Mouse (Mus musculus) cerebellum, adult (tissue): ENCODE data around the gene Lrrc59.
A peak's percentile ranks its signal among the peaks of the same experiment; 100 is the strongest.
"Not testable (repeated sequence)": the region's sequence is repeated elsewhere in the genome, so short reads cannot be mapped to it uniquely, and the experiment has no call there.

Experiments
- ATAC-seq: cut with Nextera tagmentation; 2 replicates; pipeline ENCODE4 v1.9.2; 2017; ENCODE audit warnings: mild to moderate bottlenecking, moderate library complexity, mixed read lengths; ENCODE audit not compliant: insufficient number of reproducible peaks, low FRiP score, low TSS enrichment

The Lrrc59 gene

GRCm38 (mm10) chr11:94630199-94631011 is 838 bp downstream of the Lrrc59 start:
- ATAC-seq, result no peak

DNA sequence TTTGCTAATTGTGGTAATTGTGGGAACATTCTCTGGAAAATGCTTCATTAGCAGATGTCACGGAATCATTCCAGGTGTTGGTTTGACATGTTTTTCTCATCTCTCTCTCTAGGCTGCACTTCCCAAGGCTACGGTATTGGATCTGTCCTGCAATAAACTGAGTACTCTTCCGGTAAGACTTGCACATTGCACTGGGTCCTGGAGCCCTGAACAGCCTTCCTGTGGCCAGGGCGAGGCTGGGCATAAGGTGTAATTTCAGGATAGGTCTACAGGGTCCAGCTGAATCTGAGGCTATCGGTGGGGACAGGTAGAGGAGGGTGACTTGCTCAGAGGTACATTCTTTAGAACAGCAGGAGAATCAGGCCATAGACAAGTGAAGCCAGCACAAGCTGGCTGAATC is 2.4 kb downstream of the Lrrc59 start:
- no peak for ATAC-seq

DNA sequence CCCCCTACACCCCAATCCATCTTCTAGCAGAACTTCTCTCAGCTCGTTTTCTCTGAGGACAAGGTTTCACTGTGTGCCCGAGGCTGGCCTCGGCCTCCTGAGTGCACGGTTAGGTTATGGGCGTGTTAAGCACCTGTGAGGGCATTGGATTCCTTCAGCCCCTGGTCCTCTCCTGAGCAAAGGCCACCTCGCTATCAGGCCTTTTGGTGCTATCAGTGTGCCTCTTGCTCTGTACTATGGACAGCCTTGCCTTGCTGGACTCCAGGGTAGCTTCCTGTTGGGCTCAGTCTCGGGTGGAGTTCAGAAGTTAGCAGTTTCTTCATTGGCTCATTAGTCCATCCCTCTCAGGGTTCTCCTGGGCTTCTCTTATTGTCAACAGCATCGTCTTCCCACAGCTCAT is 3.4 kb downstream of the Lrrc59 start:
- no peak for ATAC-seq

DNA sequence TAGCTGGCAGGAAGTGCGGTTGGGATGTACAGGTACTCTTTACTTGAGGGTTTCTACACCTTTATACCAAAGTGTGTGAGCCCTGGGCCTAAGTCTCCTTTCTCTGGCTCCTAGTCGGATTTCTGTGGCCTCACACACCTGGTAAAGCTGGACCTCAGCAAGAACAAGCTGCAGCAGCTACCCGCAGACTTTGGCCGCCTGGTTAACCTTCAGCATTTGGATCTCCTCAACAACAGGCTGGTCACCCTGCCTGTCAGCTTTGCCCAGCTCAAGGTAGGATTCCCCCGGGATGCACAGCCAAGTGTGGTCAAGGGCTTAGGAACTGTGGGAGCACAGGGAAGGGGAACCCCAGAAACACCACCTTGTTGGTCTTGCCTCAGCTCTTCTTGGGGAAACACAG is 4.9 kb downstream of the Lrrc59 start:
- ATAC-seq, result no peak

DNA sequence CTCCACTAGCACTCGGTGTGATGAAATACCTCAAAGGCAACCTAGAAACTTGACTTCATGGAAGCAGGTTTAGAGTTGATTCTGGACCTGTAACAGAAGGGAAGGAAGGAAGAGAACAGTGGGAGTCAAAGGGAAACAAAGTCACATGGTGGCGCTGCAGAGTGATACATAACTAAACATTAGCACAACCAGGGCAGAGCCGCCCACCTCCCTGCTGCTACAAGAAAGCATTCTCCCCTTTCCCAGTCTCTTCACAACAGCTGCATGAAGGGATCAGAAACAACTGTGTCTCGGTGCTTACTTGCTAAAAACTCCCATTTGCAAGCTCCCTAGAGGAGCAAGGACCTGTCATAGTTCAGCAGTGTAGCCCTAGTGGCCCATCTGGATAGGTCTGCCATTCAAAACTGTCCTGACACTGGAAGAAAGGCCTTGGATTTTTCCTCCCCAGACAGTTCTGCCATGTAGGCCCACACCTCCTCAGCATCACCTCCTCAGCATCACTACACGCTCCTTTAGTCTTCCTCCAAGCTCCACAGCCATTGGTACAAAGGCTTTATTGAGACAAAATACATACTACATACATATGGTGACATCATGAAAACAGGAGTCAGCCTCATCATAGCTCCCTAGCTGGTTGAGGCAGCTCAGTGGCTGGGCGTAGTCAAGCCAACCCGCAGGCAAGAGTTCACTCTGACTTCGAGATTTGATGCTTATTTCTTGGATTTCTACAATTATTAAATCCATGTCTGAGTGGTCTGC is 15.1 kb downstream of the Lrrc59 start:
- no peak for ATAC-seq

DNA sequence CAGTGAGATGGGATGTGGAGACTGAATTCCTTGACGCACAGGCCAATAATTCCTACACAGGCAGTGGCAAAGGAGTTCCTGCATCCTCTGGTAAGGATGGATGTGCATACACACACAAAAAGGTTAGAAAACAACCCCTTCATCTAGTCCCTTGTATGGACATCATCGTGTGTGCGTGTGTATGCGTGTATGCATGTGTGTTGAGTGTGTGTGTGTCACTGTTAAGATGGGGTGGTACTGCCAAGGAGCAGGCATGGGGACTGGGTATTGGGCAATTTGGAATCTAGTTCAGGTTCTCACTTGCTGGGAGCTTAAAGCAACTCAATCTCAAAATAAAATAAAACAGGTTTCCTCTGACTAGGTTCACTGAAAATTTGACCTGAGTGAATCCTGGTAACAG is 16.9 kb downstream of the Lrrc59 start:
- no peak for ATAC-seq

DNA sequence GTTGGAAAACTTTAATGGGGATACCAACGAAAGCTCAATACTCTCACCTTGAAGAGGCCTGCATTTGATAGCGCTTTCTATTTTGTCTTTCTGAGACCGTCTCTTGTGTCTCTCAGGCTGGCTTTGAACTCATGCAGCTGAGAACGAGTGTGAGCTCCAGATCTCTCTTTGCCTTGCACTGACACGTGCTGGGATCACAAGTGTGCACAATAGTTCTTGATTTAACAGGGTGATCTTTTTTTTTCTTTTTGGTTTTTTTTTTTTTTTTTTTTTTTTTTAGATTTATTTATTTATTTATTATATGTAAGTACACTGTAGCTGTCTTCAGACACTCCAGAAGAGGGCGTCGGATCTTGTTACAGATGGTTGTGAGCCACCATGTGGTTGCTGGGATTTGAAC is 21.7 kb downstream of the Lrrc59 start:
- ATAC-seq, result not testable (repeated sequence)

GRCm38 (mm10) chr11:94652973-94653372 is 23.4 kb downstream of the Lrrc59 start:
- ATAC-seq, result no peak

GRCm38 (mm10) chr11:94653663-94654436 is 24.3 kb downstream of the Lrrc59 start, which contains the start of the genes Mrpl27 and Eme1:
Gene Mrpl27 (plus strand): TSS chr11:94653767.
Gene Eme1 (minus strand): TSS chr11:94653964.
- ATAC-seq, result peak; percentile 86; the same call in 1 of the 2 replicates

DNA sequence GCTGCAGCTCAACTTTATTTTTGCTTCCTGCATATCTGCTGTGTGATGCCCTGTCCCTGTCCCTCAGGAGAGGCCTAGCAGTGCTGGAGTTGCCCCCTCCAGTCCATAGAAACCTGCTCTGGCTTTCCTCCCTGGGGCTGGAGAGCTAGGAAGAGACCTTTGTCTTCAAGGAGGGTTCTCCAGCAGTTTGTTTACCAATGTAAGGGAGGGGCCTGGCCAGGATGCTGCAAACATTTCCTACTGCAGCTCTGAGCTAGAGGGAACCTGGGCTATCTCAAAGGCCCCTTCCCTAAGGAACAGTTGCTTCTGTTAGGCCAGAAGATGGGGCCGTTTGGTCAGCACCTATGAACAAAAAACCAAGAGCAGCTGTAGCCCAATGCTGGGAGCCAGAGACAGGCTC is 31.8 kb downstream of the Lrrc59 start:
- no peak for ATAC-seq

GRCm38 (mm10) chr11:94665281-94665680 is 35.7 kb downstream of the Lrrc59 start:
- ATAC-seq, result no peak

DNA sequence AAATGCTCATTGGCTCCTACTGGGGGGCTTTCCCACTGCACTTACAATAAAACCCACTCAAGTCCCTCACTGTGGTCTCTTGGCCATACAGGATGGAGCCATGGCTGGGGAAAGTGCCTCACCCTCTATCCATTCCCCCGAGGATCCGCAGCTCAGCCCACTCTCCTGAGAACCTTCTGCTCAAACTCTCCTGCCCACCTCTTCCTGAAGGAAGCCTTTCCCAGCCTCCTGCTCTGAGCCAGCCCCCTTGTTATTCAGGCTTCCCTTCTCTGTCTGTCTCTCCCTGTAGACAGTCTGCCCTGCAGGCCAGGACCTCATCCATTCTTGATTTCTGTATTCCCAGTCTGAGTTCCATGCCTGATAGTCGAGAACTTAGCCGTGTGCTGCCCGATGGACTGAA is 45.4 kb downstream of the Lrrc59 start:
- no peak for ATAC-seq

- ATAC-seq, result no peak
Observed at GRCm38 (mm10) chr11:94675446-94675845, 45.9 kb downstream of the Lrrc59 start.

- no peak for ATAC-seq
Observed at GRCm38 (mm10) chr11:94676308-94676707, 46.7 kb downstream of the Lrrc59 start.

DNA sequence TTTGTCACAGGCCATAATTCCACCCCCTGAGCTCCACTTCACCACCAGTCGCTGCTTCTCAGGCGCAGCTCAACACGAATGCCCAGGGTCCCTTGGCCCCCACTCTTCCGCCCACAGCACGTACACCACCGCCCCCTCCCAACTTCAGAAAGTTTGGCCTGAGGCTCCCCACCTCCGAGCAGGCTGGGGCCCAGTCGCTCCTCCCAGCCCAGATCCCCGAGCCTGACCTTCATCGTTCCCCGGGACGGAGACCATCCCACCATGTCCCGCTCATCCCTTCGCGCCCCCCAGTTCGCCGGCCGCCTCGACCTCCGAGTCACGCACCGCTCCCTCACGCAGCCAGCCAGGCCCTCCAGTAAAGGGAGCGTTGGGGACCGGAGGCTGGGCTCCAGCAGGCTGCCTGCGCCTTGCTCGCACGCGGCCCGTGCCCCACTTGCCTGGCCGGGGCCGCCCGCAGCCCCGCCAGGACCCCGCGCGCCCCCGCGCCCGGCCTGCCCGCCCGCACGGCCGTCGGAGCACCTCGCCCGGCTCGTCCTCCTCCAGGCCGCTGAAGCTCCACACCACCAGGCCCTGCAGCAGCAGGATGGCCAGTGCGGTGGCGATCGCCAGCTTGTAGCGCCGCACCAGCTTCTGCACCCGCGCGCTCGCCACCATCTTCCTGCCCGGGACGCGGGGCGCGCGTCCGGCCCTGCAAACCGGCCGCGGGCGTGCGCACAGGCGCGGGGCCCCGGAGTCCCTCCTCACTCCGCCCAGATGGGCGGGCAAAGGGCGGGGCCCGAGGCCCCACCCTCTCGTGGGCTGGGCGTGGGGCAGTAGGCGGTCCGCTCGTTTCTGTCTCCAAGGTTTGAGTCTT is 47.4 kb downstream of the Lrrc59 start, which contains the start of gene Xylt2:
TSS of gene Xylt2 (minus strand) at position 762 of the 853 bp plus-strand sequence.
- peak; percentile 83 for ATAC-seq

GRCm38 (mm10) chr11:94677607-94678145 is 48.1 kb downstream of the Lrrc59 start:
- peak; percentile 6; the same call in 1 of the 2 replicates for ATAC-seq

DNA sequence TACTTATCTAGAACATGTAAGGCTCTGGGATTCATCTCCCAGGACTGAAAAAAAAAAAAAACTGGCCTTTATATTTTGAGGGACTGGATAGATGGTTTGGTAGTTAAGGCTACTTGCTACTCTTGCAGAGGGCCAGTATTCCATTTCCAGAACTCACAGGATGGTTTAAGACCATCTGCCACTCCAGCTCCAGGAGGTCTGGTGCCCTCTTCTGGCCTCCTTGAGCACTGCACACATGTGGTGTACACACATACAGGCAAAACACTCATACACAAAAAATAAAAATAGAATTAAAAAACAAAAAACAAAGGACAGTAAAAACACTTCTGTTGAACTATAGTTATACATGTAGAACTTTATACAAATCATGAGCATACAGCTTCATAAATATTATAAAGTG is 51.1 kb downstream of the Lrrc59 start:
- ATAC-seq, result no peak

DNA sequence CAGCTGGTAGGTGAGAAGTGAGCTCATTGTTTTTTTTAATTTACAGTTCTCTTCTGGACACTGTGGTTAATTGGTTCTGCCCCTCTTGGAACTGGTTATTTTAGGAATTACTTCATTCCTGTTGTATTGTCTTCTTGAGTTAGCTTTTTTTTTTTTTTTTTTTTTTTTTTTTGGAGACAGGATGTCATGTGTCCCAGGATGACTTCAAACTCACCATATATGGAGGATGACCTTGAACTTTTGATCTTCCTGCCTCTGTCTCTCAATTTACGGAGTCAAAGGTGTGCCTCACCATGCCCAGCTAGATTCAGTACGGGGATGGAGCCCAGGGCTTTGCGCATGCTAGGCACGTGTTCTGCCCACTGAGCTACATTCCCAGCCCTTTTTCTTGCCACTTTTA is 52.1 kb downstream of the Lrrc59 start:
- no peak for ATAC-seq

DNA sequence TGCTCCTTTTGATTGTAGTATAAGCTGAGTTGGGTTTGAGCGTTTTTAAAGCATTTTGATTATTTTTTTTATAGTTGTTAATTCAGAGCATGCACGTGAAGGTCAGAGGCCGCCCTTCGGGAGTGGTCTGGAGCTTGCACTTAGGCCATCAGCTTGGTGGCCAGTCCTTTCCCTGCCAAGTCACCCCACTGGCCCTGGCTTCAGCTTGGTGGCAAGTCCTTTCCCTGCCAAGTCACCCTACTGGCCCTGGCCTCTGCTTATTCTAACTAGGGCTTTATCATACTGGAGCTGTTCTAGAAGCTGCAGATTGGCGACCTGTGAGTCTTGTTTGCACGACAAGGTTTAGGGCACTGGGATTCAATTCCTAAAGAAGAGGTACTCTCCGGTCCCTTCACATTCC is 52.9 kb downstream of the Lrrc59 start:
- ATAC-seq, result no peak
